Mouse (Mus musculus): ENCODE data around the gene Stat5a. TPM values are rescaled to one million over a fixed set of nuclear protein-coding genes. Genes with fewer than 3 reads are reported as not detected.
A peak's percentile ranks its signal among the peaks of the same experiment; 100 is the strongest.

Stat5a gene
- polyA plus RNA-seq, 1 experiment from 2014 or later, result 1.7 TPM

DNA sequence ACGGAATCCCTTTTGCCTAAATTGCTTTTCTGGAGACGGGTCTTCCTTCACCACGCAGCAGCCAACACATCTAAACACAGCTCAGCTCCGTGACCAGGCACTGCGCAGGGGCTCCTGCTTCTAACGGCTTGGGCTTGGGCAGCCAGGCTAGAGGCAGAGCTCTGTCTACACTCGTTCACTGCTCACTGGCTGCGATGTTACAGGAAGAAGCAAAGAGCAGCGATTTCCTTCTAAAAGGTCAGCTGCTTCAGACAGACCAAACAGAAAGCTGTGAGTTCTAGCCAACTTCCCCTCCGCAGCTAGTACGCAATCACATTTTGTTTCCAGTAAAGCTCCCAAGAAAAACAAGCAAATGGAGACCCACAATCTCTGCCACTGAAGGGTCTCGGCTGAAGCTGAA is 36.8 kb upstream of the Stat5a start:
- WGBS, result 83% methylated on average over 12 of the region's 12 CpGs
- Histone ChIP-seq H3K4me2 (replicated peaks) (no peak overlapping the region), H3K27me3 (no peaks in the 10 kb centered on the region)

DNA sequence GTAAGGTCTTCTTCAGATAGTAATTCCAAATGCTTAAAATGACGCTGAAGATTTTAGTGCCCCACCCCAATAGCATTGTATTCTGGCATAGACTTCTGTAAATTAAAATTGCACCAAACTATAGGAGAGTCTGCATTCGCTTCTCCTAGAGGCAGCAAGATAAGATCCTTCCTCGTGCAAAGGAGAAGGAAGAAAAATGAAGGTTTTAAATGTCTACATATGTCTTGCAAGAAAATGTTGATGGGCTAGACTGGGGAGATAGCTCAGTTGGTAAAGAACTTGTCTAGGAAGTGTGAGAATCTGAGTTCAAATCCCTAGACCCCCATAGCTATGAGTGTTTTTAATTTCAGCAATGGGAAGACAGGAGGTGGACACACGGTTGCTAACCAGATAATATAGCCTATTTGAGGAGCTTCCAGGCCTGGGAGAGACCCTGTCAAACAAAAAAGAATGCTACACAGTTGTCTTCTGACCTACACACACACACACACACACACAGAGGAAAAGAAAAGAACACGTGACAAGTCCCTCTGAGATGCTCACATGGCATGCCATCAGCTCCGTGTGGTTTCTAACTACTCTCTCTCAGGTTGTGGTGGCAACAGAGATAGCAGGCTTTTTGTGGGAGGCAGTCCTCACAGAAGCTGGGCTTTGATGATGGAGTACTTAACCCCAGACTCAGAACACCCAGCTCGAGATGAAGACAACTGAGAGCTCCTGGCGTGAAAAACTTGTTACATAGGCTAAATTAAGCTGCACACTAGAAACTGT is 35.4 kb upstream of the Stat5a start:
- no peak overlapping the region for H3K4me2 ChIP-seq (replicated peaks)
- H3K4me1 ChIP-seq (replicated peaks), result peaks cover 10% of the 10 kb centered on the region
- no peaks in the 10 kb centered on the region for H3K27me3 ChIP-seq
- 76% methylated on average over 8 of the region's 8 CpGs for WGBS
- H3K9ac ChIP-seq (replicated peaks), result no peak overlapping the region
- ATAC-seq, result no peak
- no peaks in the 10 kb centered on the region for H3K9me3 ChIP-seq
- H3K36me3 ChIP-seq, result no peaks in the 10 kb centered on the region
- no peak overlapping the region for H3K4me3 ChIP-seq (replicated peaks)
- no peak overlapping the region for H3K27ac ChIP-seq

More for the DNA sequence above, 36.8 kb upstream of the Stat5a start:
- H3K36me3 ChIP-seq, result no peaks in the 10 kb centered on the region
- H3K9me3 ChIP-seq, result no peaks in the 10 kb centered on the region
- no peak overlapping the region for H3K9ac ChIP-seq (replicated peaks)
- H3K27ac ChIP-seq, result no peak overlapping the region
- H3K4me1 ChIP-seq (replicated peaks), result no peaks in the 10 kb centered on the region; the same call in 1 of the 2 replicates
- H3K4me3 ChIP-seq (replicated peaks), result no peak overlapping the region
- ATAC-seq, result no peak

DNA sequence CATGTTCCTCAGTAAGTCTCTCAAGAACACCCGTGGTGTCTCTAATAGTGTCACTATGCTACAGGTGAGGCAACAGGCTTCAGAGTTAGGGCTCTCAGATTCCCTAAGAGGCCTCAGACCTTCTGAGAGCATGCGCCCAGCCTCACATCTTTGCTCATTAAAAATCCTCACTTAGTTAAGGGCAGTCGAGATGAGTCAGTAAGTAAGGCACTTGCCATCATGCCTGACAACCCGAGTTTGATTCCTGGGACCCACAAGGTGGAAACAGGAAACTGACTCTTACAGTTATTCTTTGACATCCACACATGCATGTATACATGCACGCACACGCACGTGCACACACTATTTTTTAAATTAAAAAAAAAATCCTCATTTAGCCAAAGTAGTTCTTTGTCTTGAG is 34.7 kb upstream of the Stat5a start:
- Histone ChIP-seq H3K9me3 (no peaks in the 10 kb centered on the region), H3K4me3 (replicated peaks) (no peak overlapping the region), H3K4me1 (replicated peaks) (peaks cover 17% of the 10 kb centered on the region), H3K27ac (no peak overlapping the region), H3K4me2 (replicated peaks) (no peak overlapping the region), H3K27me3 (no peaks in the 10 kb centered on the region), H3K36me3 (no peaks in the 10 kb centered on the region), H3K9ac (replicated peaks) (no peak overlapping the region)
- no peak for ATAC-seq
- 89% methylated on average over 7 of the region's 7 CpGs for WGBS

DNA sequence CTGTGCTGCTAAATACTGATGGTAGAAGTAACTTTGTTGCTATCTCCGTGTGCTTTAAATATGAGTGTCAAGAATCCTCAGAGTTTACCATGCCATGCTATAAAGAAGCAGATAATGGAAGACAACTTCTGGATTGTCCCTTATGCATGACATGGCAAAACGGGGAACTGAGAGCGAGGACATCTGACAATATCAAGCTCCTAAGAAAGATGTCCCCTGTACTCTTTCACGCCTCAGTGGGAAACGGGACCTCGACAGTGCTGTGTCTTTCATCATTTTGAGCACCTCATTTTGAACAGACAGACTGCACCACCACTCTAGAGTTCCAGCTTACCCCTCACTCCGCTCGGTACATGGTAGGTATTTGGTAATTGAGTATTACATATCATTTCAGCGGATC is 33.7 kb upstream of the Stat5a start:
- Histone ChIP-seq H3K4me2 (replicated peaks) (no peak overlapping the region), H3K4me3 (replicated peaks) (no peak overlapping the region), H3K4me1 (replicated peaks) (peaks cover 22% of the 10 kb centered on the region), H3K36me3 (no peaks in the 10 kb centered on the region), H3K9ac (replicated peaks) (no peak overlapping the region), H3K27ac (no peak overlapping the region), H3K9me3 (no peaks in the 10 kb centered on the region), H3K27me3 (no peaks in the 10 kb centered on the region)
- ATAC-seq, result no peak
- WGBS, result 86% methylated on average over 9 of the region's 9 CpGs

DNA sequence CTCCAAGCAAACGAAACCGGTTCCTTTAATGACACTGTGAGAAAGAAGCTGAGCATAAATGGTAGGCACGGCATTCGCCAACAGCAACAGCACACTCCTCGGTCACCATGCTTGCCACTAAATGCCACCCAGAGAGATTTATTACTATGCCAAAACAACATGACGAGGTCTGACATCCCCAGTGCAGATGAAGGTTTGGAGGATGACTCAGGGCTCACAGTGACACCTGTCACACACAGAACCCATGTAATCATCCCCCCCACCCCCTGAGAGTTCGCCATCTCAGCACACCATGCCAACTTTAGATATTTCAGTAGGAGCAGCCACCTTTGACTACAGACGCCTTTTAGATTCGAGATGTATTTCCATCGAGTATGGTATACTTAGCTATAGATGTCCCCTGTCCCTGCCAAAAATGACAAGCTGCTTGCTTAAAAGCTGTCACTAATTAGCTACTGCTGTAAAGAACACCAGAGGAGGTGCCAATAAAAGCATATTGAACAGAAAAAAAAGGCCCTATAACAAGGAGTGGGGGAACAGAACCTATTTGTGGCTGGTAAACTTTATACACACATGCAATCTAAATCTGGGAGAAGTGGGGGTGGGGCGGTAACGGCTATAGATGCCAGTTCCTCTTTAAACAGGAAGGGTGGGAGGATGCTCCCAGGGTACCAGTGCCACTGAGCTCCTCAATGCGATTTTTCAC is 32.8 kb upstream of the Stat5a start:
- no peak for ATAC-seq
- Histone ChIP-seq H3K9me3 (no peaks in the 10 kb centered on the region), H3K9ac (replicated peaks) (no peak overlapping the region), H3K36me3 (no peaks in the 10 kb centered on the region), H3K4me1 (replicated peaks) (peaks cover 22% of the 10 kb centered on the region), H3K27me3 (no peaks in the 10 kb centered on the region), H3K4me2 (replicated peaks) (no peak overlapping the region), H3K27ac (no peak overlapping the region), H3K4me3 (replicated peaks) (no peak overlapping the region)
- 87% methylated on average over 13 of the region's 13 CpGs for WGBS

DNA sequence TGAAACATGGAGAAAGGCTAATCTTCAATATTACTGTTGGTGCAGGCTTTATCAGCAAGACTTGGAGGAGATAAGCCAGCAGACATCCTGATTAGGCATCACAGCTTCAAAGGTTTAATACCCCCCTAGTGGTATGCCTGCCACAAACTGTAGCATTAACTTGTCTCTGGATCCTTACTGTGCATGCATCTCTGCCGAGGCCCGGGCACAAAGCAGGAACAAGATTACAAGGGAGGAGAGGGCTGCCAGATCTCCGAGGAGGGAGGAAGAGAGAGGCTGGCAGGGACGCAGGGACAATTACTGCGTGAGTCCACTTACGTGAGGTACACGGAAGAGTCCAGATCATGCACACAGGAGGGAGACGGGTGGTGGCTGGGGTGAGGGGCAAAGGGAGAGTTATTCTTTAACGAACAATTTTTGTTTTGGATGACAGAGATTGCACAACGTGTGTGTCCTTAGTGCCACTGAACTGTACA is 30.4 kb upstream of the Stat5a start:
- peaks cover 22% of the 10 kb centered on the region for H3K4me1 ChIP-seq (replicated peaks)
- H3K9ac ChIP-seq (replicated peaks), result peak overlapping the region; percentile 45; the same call in 1 of the 2 replicates
- H3K4me2 ChIP-seq (replicated peaks), result 0 out of 2 replicates have a peak overlapping the region, but pooled peaks have one; percentile 2
- H3K27me3 ChIP-seq, result no peaks in the 10 kb centered on the region
- peak overlapping the region; percentile 45 for H3K27ac ChIP-seq
- 39% methylated on average over 10 of the region's 10 CpGs for WGBS
- ATAC-seq, result peak; percentile 65
- H3K4me3 ChIP-seq (replicated peaks), result no peak overlapping the region
- no peaks in the 10 kb centered on the region for H3K36me3 ChIP-seq
- no peaks in the 10 kb centered on the region for H3K9me3 ChIP-seq

DNA sequence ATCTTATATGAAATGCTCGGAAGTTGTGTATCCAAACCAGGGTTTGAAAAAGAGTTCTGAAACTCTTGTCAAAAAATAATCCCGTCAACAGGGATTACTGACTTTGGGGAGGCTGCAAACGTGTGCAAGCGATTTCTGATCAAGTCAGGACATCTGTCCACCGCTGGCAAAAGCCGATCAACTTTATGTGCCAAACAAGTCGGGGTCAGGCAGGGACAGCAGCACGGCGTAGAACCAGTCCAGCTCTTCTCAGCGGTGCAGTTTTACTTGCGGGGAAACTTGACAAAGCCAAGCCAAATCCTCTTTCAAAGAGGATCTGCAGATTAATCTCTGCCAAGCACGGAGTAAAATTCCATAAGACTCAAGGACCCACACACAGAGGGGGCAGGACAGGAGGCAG is 29.5 kb upstream of the Stat5a start:
- no peak overlapping the region for H3K4me2 ChIP-seq (replicated peaks)
- H3K9me3 ChIP-seq, result no peaks in the 10 kb centered on the region
- no peaks in the 10 kb centered on the region for H3K36me3 ChIP-seq
- no peak overlapping the region for H3K4me3 ChIP-seq (replicated peaks)
- no peak overlapping the region for H3K27ac ChIP-seq
- no peak for ATAC-seq
- peaks cover 22% of the 10 kb centered on the region for H3K4me1 ChIP-seq (replicated peaks)
- H3K9ac ChIP-seq (replicated peaks), result no peak overlapping the region
- 30% methylated on average over 12 of the region's 12 CpGs for WGBS
- H3K27me3 ChIP-seq, result no peaks in the 10 kb centered on the region

DNA sequence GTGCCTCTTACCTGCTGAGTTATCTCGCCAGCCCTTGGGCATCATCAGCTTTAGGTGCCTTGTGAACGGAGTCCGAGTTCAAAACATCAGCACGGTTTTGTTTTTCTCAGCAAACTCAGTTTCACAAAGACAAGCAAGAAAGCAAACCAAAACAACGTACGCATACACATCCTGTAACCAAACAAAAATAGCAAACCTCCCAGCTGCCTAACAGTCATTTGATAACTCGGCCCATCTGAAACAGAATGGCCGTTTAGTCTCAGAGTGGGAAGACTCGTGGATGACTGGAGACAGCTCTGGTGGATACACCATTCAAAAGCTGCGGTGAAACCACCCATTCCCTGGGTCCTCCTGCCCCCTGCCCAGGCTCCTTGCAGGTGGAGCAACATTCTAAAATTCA is 27.8 kb upstream of the Stat5a start:
- H3K27ac ChIP-seq, result no peak overlapping the region
- no peaks in the 10 kb centered on the region for H3K36me3 ChIP-seq
- no peak overlapping the region for H3K9ac ChIP-seq (replicated peaks)
- no peak overlapping the region for H3K4me3 ChIP-seq (replicated peaks)
- H3K4me2 ChIP-seq (replicated peaks), result no peak overlapping the region
- H3K27me3 ChIP-seq, result no peaks in the 10 kb centered on the region
- H3K9me3 ChIP-seq, result no peaks in the 10 kb centered on the region
- ATAC-seq, result no peak
- WGBS, result 84% methylated on average over 10 of the region's 10 CpGs
- peaks cover 22% of the 10 kb centered on the region for H3K4me1 ChIP-seq (replicated peaks)

DNA sequence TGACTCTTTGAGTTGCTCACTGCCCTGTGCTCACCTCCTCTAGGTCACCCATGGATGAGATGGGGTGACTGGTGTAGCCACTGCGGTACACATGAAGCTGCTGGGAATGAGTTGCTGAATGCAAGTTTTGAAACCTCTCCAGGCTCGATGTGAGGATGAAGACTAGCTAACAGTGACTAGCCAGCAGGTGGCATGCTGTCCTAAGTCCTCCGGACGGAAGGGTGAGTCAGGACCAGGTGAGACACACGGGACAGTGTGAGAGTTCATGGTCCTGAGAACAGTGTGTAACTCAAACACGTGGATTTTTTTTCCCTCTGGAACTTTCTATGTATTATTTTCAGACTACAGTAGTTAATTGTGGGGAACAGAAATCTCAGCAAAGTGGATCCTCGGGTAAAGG is 25.7 kb upstream of the Stat5a start:
- Histone ChIP-seq H3K4me2 (replicated peaks) (no peak overlapping the region), H3K27me3 (no peaks in the 10 kb centered on the region), H3K9ac (replicated peaks) (no peak overlapping the region), H3K4me3 (replicated peaks) (no peak overlapping the region), H3K36me3 (no peaks in the 10 kb centered on the region), H3K4me1 (replicated peaks) (peaks cover 14% of the 10 kb centered on the region), H3K9me3 (no peaks in the 10 kb centered on the region), H3K27ac (no peak overlapping the region)
- WGBS, result 75% methylated on average over 7 of the region's 7 CpGs
- no peak for ATAC-seq

DNA sequence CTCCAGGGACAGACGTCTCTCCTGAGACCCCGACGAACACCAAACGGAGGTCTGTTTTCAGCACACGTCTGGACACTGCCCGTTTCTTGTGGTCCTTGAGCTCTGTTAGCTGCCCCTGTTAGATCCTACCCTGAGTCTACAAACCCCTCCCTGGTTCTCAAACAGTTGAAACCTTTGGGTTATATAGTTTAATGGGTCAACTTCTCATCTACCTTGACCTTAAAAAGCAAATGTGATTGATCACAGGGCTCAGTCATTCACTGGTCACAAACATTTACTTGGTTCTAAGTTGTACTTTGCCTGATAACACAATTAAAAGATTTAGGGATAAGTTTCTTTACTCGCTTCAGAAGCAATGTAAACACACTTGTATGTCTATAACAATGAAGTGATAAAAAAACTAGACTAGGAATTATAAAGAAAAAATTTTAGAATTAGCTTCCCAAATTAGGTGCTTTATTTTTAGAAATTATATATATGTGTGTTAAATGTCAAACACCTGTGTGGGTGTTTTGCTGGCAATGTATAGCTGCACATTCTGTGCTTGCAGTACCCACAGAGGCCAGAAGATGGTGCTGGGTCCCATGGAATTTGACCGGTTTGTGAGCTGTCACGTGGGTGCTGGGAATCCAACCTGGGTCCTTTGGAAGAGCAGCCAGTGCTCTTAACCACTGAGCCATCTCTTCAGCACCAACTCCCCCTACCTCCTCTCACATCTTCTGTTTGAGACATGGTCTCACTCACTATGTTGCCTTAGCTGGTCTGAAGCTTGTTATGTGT is 22.0 kb upstream of the Stat5a start:
- no peak overlapping the region for H3K9ac ChIP-seq (replicated peaks)
- WGBS, result 82% methylated on average over 9 of the region's 9 CpGs
- H3K4me1 ChIP-seq (replicated peaks), result no peaks in the 10 kb centered on the region

DNA sequence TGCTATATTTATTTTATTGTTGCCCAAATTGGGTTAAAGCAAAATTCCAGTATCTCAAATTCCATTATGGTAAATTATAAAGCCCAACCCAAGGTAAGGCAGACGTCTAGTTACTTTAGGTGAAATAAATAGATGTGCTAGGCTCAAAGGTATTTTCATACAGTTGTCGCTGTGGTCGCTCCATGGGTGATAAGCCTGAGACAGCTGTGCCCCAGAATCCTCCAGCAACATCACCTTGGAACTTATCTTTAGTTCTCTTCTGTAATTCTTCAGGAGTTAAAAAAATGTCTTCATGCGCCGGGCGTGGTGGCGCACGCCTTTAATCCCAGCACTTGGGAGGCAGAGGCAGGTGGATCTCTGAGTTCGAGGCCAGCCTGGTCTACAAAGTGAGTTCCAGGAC is 20.3 kb upstream of the Stat5a start:
- no peak overlapping the region for H3K27ac ChIP-seq
- no peaks in the 10 kb centered on the region for H3K4me1 ChIP-seq (replicated peaks)
- no peaks in the 10 kb centered on the region for H3K9me3 ChIP-seq
- H3K4me2 ChIP-seq (replicated peaks), result no peak overlapping the region
- no peak overlapping the region for H3K4me3 ChIP-seq (replicated peaks)
- no peaks in the 10 kb centered on the region for H3K27me3 ChIP-seq
- no peaks in the 10 kb centered on the region for H3K36me3 ChIP-seq
- no peak for ATAC-seq
- 94% methylated on average over 9 of the region's 9 CpGs for WGBS
- no peak overlapping the region for H3K9ac ChIP-seq (replicated peaks)

More for the DNA sequence above, 22.0 kb upstream of the Stat5a start:
- Histone ChIP-seq H3K4me2 (replicated peaks) (no peak overlapping the region), H3K9me3 (no peaks in the 10 kb centered on the region), H3K36me3 (no peaks in the 10 kb centered on the region), H3K27ac (no peak overlapping the region), H3K4me3 (replicated peaks) (no peak overlapping the region), H3K27me3 (no peaks in the 10 kb centered on the region)
- no peak for ATAC-seq

DNA sequence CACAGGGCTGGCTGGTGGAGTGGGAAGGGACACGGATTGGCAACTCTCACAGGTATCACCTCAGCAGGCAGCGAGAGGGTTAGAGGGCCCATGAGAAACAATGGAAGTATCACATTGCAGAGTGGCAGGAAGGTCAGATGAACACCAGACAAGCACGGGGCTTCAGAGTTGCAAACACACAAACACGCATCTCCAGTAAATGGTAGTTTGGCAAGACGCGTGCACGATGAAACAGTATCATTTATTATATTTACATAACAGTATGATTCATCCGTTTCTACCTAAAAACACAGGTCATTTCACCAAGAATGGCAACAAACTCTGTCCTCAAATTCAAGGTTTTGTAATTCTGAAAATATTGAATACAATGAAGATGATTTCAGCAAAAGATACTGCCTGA is 19.6 kb upstream of the Stat5a start:
- Histone ChIP-seq H3K27ac (no peak overlapping the region), H3K27me3 (no peaks in the 10 kb centered on the region), H3K9me3 (no peaks in the 10 kb centered on the region), H3K4me1 (replicated peaks) (no peaks in the 10 kb centered on the region), H3K4me3 (replicated peaks) (no peak overlapping the region), H3K9ac (replicated peaks) (no peak overlapping the region), H3K36me3 (no peaks in the 10 kb centered on the region), H3K4me2 (replicated peaks) (no peak overlapping the region)
- ATAC-seq, result no peak
- WGBS, result 83% methylated on average over 8 of the region's 8 CpGs
